Mouse (Mus musculus): Measurements from ENCODE around the gene Dpt.
"Not testable (repeated sequence)": the region's sequence is repeated elsewhere in the genome, so short reads cannot be mapped to it uniquely, and the experiment has no call there.

Gene Dpt

GRCm38 (mm10) chr1:164796471-164796870 is at the start of gene Dpt:
Gene Dpt, plus strand, starts transcription at chr1:164796644.
- no peak for DNase-seq

- no peak for DNase-seq
Measured at GRCm38 (mm10) chr1:164753736-164754135, 42.7 kb upstream of the Dpt start.

GRCm38 (mm10) chr1:164755671-164756070 is 40.8 kb upstream of the Dpt start:
- no peak for DNase-seq

GRCm38 (mm10) chr1:164756951-164757350 is 39.5 kb upstream of the Dpt start:
- DNase-seq: no peak

GRCm38 (mm10) chr1:164758401-164758800 is 38.0 kb upstream of the Dpt start:
- DNase-seq: no peak

GRCm38 (mm10) chr1:164762276-164762675 is 34.2 kb upstream of the Dpt start:
- DNase-seq: no peak

- no peak for DNase-seq
Measured at GRCm38 (mm10) chr1:164766646-164767045, 29.8 kb upstream of the Dpt start.

GRCm38 (mm10) chr1:164770611-164771010 is 25.8 kb upstream of the Dpt start:
- peak; percentile 26 for DNase-seq

GRCm38 (mm10) chr1:164780851-164781510 is 15.5 kb upstream of the Dpt start:
- DNase-seq: no peak

GRCm38 (mm10) chr1:164786165-164786564 is 10.3 kb upstream of the Dpt start:
- no peak for DNase-seq

GRCm38 (mm10) chr1:164787771-164788170 is 8.7 kb upstream of the Dpt start:
- DNase-seq: peak; percentile 84

- DNase-seq: no peak
Measured at GRCm38 (mm10) chr1:164788292-164788691, 8.2 kb upstream of the Dpt start.

- not testable (repeated sequence) for DNase-seq
Measured at GRCm38 (mm10) chr1:164790296-164790695, 6.1 kb upstream of the Dpt start.

- no peak for DNase-seq
Measured at GRCm38 (mm10) chr1:164793049-164793448, 3.4 kb upstream of the Dpt start.

- DNase-seq: no peak
Measured at GRCm38 (mm10) chr1:164797746-164798285, 1.4 kb downstream of the Dpt start.

GRCm38 (mm10) chr1:164798471-164798922 is 2.1 kb downstream of the Dpt start:
- no peak for DNase-seq

- DNase-seq: no peak
Measured at GRCm38 (mm10) chr1:164799161-164799560, 2.7 kb downstream of the Dpt start.

GRCm38 (mm10) chr1:164804277-164804676 is 7.8 kb downstream of the Dpt start:
- no peak for DNase-seq

- DNase-seq: no peak
Measured at GRCm38 (mm10) chr1:164804751-164805435, 8.4 kb downstream of the Dpt start.

GRCm38 (mm10) chr1:164809371-164809770 is 12.9 kb downstream of the Dpt start:
- DNase-seq: no peak

GRCm38 (mm10) chr1:164811296-164811695 is 14.9 kb downstream of the Dpt start:
- DNase-seq: peak; percentile 40

GRCm38 (mm10) chr1:164814243-164814642 is 17.8 kb downstream of the Dpt start:
- peak; percentile 22 for DNase-seq

GRCm38 (mm10) chr1:164815330-164815729 is 18.9 kb downstream of the Dpt start:
- DNase-seq: no peak

GRCm38 (mm10) chr1:164817331-164817730 is 20.9 kb downstream of the Dpt start:
- DNase-seq: no peak

Data from cerebellum, adult 11 months (tissue).